Mouse (Mus musculus) lung, embryonic 16.5 days (tissue): ENCODE results near the gene Gm2174. TPM values are rescaled to one million over a fixed set of nuclear protein-coding genes. Genes with fewer than 3 reads are reported as not detected.

Experiments
- ATAC-seq: fragments of 200-750 bp; cut with Nextera tagmentation; 2 replicates; pipeline ENCODE4 v1.8.0; 2017; ENCODE audit warnings: low read depth, mild to moderate bottlenecking, moderate library complexity
- H3K27ac ChIP-seq: fragments of 300-500 bp; sonication (generic); 2 replicates; pipeline ENCODE4 v1.5.1; 2014; ENCODE audit warnings: mild to moderate bottlenecking, control low read depth, low read length
- H3K27me3 ChIP-seq: fragments of 300-500 bp; sonication (generic); 2 replicates; pipeline ENCODE4 v1.6.1; 2014; ENCODE audit warnings: low read depth, low read length, mixed read lengths; ENCODE audit not compliant: control insufficient read depth, insufficient read depth
- H3K36me3 ChIP-seq: fragments of 300-500 bp; sonication (generic); 2 replicates; pipeline ENCODE4 v1.6.1; 2014; ENCODE audit warnings: low read length; ENCODE audit not compliant: control insufficient read depth, insufficient read depth
- H3K4me1 ChIP-seq: fragments of 300-500 bp; sonication (generic); replicated peaks from 2 replicates; pipeline ENCODE4 v1.6.1; 2014; ENCODE audit warnings: low read length, mixed read lengths; ENCODE audit not compliant: control insufficient read depth, insufficient read depth
- H3K4me2 ChIP-seq: fragments of 300-500 bp; sonication (generic); 2 replicates; pipeline ENCODE4 v1.6.1; 2014; ENCODE audit warnings: low read depth, low read length, control low read depth
- H3K4me3 ChIP-seq: fragments of 300-500 bp; sonication (generic); 2 replicates; pipeline ENCODE4 v1.5.1; 2014; ENCODE audit warnings: mild to moderate bottlenecking, low read length, control low read depth
- H3K9ac ChIP-seq: fragments of 300-500 bp; sonication (generic); 2 replicates; pipeline ENCODE4 v1.6.1; 2014; ENCODE audit warnings: low read length, control low read depth
- H3K9me3 ChIP-seq: fragments of 300-500 bp; sonication (generic); 2 replicates; pipeline ENCODE4 v1.6.1; 2016; ENCODE audit warnings: low read length; ENCODE audit not compliant: control insufficient read depth
- WGBS: fragments of 180-500 bp; shearing (Covaris S2); extraction: QIAGEN DNeasy Blood & Tissue Kit; methylation state at CpG from one replicate; pipeline ENCODE4 v1.1.7; 2014; 5-methylcytosine and 5-hydroxymethylcytosine counted together
- polyA plus RNA-seq: library from polyadenylated mRNA; unstranded; fragments of >200 nt; fragmentation: Nextera tagmentation; extraction: Ambion mirVana; gene quantifications from 2 replicates; pipeline ENCODE4 v1.2.1, GENCODE M21; 2015

Gene Gm2174
- polyA plus RNA-seq: 1.1 and 3.5 TPM in 2 replicates

DNA sequence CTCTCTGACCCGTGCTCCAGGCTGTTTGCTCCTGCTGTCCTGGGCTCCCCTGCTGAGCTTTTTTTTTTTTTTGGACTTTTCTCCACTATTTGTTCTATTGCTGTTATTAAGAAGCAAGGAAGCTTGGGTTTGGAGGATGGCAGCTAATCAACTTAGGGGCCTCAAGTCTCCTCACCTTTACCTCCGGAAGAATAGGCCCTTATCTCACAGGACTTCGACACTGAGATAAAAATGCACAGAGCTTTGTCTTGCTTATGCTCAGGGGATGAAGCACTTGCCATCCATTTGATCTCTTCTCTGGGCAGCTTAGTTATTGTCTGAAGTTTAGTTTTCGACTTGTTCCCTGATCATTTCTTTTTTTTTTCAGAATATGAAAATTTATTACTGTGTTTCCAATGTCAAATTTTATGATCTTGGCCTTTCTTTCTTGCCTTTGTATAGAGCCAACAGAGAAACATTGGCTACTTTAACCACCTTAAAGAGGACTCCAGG lies at the start of gene Gm2174:
Gene Gm2174 (plus strand): TSS at position 442 of the 492 bp plus-strand sequence.
- Histone ChIP-seq H3K9ac (no peak within 1 kb of the TSS), H3K4me2 (no peak within 1 kb of the TSS), H3K4me1 (no peaks in the 10 kb centered on the region), H3K4me3 (no peak within 1 kb of the TSS), H3K27ac (no peak within 1 kb of the TSS), H3K36me3 (no peaks in the 10 kb centered on the region), H3K9me3 (no peaks in the 10 kb centered on the region), H3K27me3 (no peaks in the 10 kb centered on the region)
- WGBS: 57% methylated on average over 4 of the region's 4 CpGs
- no peak for ATAC-seq

GRCm38 (mm10) chrX:56404646-56405045 lies 43.1 kb upstream of the Gm2174 start:
- no peaks in the 10 kb centered on the region for H3K27me3 ChIP-seq
- no peak for ATAC-seq
- no peak overlapping the region for H3K4me3 ChIP-seq
- H3K9ac ChIP-seq: no peak overlapping the region
- H3K9me3 ChIP-seq: no peaks in the 10 kb centered on the region
- no peak overlapping the region for H3K27ac ChIP-seq
- H3K36me3 ChIP-seq: no peaks in the 10 kb centered on the region
- no peaks in the 10 kb centered on the region for H3K4me1 ChIP-seq
- 24% methylated on average over 2 of the region's 2 CpGs for WGBS
- H3K4me2 ChIP-seq: no peak overlapping the region

DNA sequence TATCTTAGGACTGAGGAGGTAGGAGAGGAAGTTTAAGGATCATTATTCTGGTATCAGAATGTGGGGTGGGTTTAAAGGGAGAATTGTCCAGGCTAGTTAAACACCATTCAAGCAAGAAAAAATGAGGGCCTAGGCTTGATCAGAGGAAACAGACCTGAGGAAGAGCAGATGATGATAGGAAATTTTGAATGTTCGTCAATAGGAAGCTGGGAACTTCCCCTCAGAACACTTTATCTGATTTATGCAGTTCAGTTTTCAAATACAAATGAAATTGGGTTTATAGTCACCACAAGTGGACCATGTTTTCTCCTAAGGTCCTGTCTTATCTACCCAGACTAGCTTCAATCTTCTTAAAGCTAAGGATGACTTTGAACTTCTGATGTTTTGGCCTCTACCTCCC lies 42.3 kb upstream of the Gm2174 start:
- H3K9ac ChIP-seq: no peak overlapping the region
- no peak overlapping the region for H3K4me3 ChIP-seq
- WGBS: 31% methylated on average over 1 of the region's 1 CpGs
- no peaks in the 10 kb centered on the region for H3K36me3 ChIP-seq
- H3K27ac ChIP-seq: no peak overlapping the region
- H3K4me2 ChIP-seq: no peak overlapping the region
- ATAC-seq: no peak
- H3K4me1 ChIP-seq: no peaks in the 10 kb centered on the region
- H3K27me3 ChIP-seq: no peaks in the 10 kb centered on the region
- H3K9me3 ChIP-seq: no peaks in the 10 kb centered on the region

- H3K4me2 ChIP-seq: no peak overlapping the region
- H3K4me1 ChIP-seq: no peaks in the 10 kb centered on the region
- no peak for ATAC-seq
- H3K4me3 ChIP-seq: no peak overlapping the region
- H3K27me3 ChIP-seq: no peaks in the 10 kb centered on the region
- no peaks in the 10 kb centered on the region for H3K36me3 ChIP-seq
- no peak overlapping the region for H3K9ac ChIP-seq
- WGBS: 45% methylated on average over 5 of the region's 5 CpGs
- no peak overlapping the region for H3K27ac ChIP-seq
- no peaks in the 10 kb centered on the region for H3K9me3 ChIP-seq
Observed at GRCm38 (mm10) chrX:56406128-56406527, 41.6 kb upstream of the Gm2174 start.

GRCm38 (mm10) chrX:56416277-56416676 lies 31.5 kb upstream of the Gm2174 start:
- no peak for ATAC-seq
- Histone ChIP-seq H3K9ac (no peak overlapping the region), H3K4me3 (no peak overlapping the region), H3K9me3 (no peaks in the 10 kb centered on the region), H3K4me2 (no peak overlapping the region), H3K36me3 (no peaks in the 10 kb centered on the region), H3K27ac (no peak overlapping the region), H3K27me3 (no peaks in the 10 kb centered on the region), H3K4me1 (no peaks in the 10 kb centered on the region)
- WGBS: 57% methylated on average over 3 of the region's 3 CpGs

DNA sequence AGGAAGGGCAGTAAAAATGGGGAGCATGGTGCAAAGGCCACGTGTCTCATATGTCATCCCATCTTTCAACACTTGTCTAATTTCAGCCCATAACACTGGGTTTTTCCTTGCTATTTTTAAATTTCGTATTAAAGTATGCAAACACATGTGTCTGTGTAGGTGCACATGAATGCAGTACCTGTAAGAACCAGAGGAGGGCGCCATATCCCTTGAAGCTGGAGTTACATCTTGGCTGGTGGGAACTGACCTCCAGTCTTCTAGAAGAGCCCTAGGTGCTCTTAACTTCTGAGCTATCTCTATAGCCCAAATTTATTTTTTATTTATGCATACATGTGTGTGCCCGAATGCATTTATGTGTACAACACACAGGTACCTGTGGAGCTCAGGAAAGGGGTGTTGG lies 30.2 kb upstream of the Gm2174 start:
- 64% methylated on average over 4 of the region's 4 CpGs for WGBS
- no peaks in the 10 kb centered on the region for H3K9me3 ChIP-seq
- no peak for ATAC-seq
- H3K27me3 ChIP-seq: no peaks in the 10 kb centered on the region
- H3K4me1 ChIP-seq: no peaks in the 10 kb centered on the region
- no peak overlapping the region for H3K4me2 ChIP-seq
- H3K27ac ChIP-seq: no peak overlapping the region
- H3K9ac ChIP-seq: no peak overlapping the region
- no peak overlapping the region for H3K4me3 ChIP-seq
- H3K36me3 ChIP-seq: no peaks in the 10 kb centered on the region

DNA sequence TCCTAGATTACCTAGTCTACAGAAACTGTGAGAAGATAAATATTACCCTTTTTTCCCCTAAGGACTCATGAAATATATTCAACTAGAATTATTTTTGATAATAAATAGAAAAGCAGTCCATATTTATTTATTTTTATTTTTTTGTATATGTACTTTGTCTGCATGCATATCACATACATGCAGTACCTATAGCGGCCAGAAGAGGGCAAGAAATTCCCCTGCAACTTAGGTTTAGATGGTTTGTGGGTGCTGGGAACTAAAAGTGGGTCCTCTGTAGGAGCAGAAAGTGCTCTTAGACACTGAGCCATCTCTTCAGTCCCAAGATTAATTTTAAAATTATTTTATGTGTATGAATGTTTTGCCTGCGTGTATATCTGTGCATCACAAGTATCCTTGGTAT lies 17.2 kb upstream of the Gm2174 start:
- Histone ChIP-seq H3K4me3 (no peak overlapping the region), H3K36me3 (no peaks in the 10 kb centered on the region), H3K4me2 (no peak overlapping the region), H3K27ac (no peak overlapping the region), H3K27me3 (no peaks in the 10 kb centered on the region), H3K9ac (no peak overlapping the region), H3K4me1 (no peaks in the 10 kb centered on the region), H3K9me3 (no peaks in the 10 kb centered on the region)
- no peak for ATAC-seq
- WGBS: 48% methylated on average over 2 of the region's 2 CpGs

- no peak overlapping the region for H3K4me3 ChIP-seq
- no peaks in the 10 kb centered on the region for H3K27me3 ChIP-seq
- no peak for ATAC-seq
- H3K27ac ChIP-seq: no peak overlapping the region
- no peaks in the 10 kb centered on the region for H3K9me3 ChIP-seq
- 68% methylated on average over 7 of the region's 7 CpGs for WGBS
- H3K36me3 ChIP-seq: no peaks in the 10 kb centered on the region
- no peaks in the 10 kb centered on the region for H3K4me1 ChIP-seq
- no peak overlapping the region for H3K4me2 ChIP-seq
- H3K9ac ChIP-seq: no peak overlapping the region
Observed at GRCm38 (mm10) chrX:56435758-56436283, 11.9 kb upstream of the Gm2174 start.

DNA sequence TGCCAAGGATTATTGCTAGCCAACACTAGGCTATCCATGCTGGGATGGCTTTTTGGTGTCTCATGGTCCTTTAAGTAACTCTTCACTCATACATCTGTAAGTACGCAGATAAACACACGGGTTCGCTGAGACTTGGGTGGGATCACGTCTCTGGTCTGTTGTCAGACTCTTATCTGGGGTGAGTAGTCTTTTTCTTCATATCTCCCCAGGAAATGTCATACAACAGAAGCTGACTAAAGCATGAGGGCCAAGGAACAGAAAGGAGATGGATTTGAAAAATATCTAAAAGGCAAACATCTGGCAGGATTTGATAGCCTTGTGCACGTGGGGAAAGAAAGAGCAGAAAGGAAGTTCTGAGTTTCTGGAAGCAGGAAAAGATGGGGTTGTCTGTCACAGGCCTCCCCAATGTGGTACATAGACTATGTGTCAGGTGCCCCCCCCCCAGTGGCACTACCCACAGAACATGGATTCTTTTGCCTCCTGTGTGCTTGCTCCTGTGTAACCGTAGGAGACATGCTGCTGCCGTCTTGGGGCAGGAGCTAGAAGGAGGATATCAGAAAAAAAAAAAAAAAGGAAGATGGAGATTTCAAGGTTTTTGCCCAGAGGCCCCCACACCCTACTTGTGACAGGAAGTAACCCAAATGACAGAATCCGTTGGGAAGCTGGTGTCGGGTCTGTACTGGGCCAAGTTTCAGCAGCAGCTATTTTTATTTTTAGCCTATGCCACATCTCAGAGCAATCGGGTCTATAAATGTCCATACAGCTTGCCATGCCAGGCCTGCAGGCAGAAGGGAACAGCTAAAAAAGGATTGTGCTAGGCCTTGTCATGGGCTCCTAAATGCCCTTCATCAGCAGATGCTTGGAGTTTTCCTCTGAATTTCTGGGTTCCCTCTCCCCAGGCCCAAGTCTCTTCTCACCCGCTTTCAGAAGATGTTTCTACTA lies 1.0 kb upstream of the Gm2174 start:
- no peak overlapping the region for H3K27ac ChIP-seq
- no peaks in the 10 kb centered on the region for H3K9me3 ChIP-seq
- no peak for ATAC-seq
- H3K4me3 ChIP-seq: no peak overlapping the region
- WGBS: 58% methylated on average over 11 of the region's 11 CpGs
- no peaks in the 10 kb centered on the region for H3K4me1 ChIP-seq
- H3K27me3 ChIP-seq: no peaks in the 10 kb centered on the region
- no peaks in the 10 kb centered on the region for H3K36me3 ChIP-seq
- H3K4me2 ChIP-seq: no peak overlapping the region
- H3K9ac ChIP-seq: no peak overlapping the region
